Mouse (Mus musculus): Measurements from ENCODE around the gene Vmn1r39. TPM values are rescaled to one million over a fixed set of nuclear protein-coding genes. Genes with fewer than 3 reads are reported as not detected.
"Not testable (repeated sequence)": the region's sequence is repeated elsewhere in the genome, so short reads cannot be mapped to it uniquely, and the experiment has no call there.

Gene Vmn1r39
- polyA plus RNA-seq, 1 experiment from 2014 or later: not detected

DNA sequence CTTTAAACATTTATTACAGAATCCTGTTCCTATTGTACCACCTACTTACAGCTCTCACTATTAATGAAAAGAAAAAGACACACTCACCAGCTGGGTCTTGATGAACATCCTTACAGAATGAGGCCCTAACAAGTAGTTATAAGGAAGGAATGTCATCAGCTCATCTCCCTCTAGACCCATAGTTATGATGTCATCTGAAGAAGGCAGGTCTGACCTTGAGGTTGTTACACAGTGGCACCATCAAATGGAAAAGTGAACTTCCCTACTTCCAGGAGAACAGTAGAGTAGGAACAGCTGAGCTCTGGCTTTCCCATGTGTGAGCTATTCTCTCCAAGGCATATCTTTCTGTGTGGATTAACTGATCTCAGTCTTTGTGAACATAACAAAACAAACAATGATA lies 27.9 kb downstream of the Vmn1r39 start, which contains the start of gene Vmn1r38:
Gene Vmn1r38 (minus strand): TSS at position 101 of the 400 bp plus-strand sequence.
- not testable (repeated sequence) for H3K4me2 ChIP-seq (ENCODE audit: low read depth, low read length); H3K9me3 ChIP-seq (ENCODE audit: control insufficient read depth, low read length)

More for the DNA sequence above, 27.9 kb downstream of the Vmn1r39 start, which contains the start of gene Vmn1r38:
- H3K9ac ChIP-seq (ENCODE audit: low read depth, low read length); H3K4me1 ChIP-seq (ENCODE audit: control insufficient read depth, insufficient read depth, low read length); H3K36me3 ChIP-seq (ENCODE audit: control insufficient read depth, insufficient read depth, low read length); DNase-seq (ENCODE audit: low spot score); H3K27ac ChIP-seq (replicated peaks; ENCODE audit: low read depth, low read length); H3K4me3 ChIP-seq (ENCODE audit: low read depth, low read length); H3K27me3 ChIP-seq (replicated peaks; ENCODE audit: control insufficient read depth, insufficient read depth, low read length); ATAC-seq (ENCODE audit: low read depth): not testable (repeated sequence)

Other genes with a start within 250 kb of the Vmn1r39 start
- 0.17 TPM in 1 of 2 replicates, not detected in the other for gene Vmn1r33, start 192.3 kb downstream of the Vmn1r39 start, polyA plus RNA-seq (2014; fragmentation: Nextera tagmentation; extraction: Ambion mirVana)
- gene Vmn1r34, start 166.7 kb downstream of the Vmn1r39 start, polyA plus RNA-seq (2014; fragmentation: Nextera tagmentation; extraction: Ambion mirVana): not detected in 2 replicates
- not detected in 2 replicates for gene Vmn1r35, start 124.7 kb downstream of the Vmn1r39 start, polyA plus RNA-seq (2014; fragmentation: Nextera tagmentation; extraction: Ambion mirVana)
- not detected in 2 replicates for gene Vmn1r36, start 91.4 kb downstream of the Vmn1r39 start, polyA plus RNA-seq (2014; fragmentation: Nextera tagmentation; extraction: Ambion mirVana)
- not detected in 2 replicates for gene Vmn1r37, start 81.2 kb downstream of the Vmn1r39 start, polyA plus RNA-seq (2014; fragmentation: Nextera tagmentation; extraction: Ambion mirVana)
- gene Vmn1r38, start 28.0 kb downstream of the Vmn1r39 start, polyA plus RNA-seq (2014; fragmentation: Nextera tagmentation; extraction: Ambion mirVana): not detected in 2 replicates
- gene Gng12, start 85.8 kb upstream of the Vmn1r39 start, polyA plus RNA-seq (2014; fragmentation: Nextera tagmentation; extraction: Ambion mirVana): 91.8 and 99.9 TPM in 2 replicates
- gene Gadd45a, start 226.8 kb upstream of the Vmn1r39 start, polyA plus RNA-seq (2014; fragmentation: Nextera tagmentation; extraction: Ambion mirVana): 9.9 and 12.7 TPM in 2 replicates